Comparison of ENCODE assay signal across 9 mouse cellular contexts in the genomic region with DNA sequence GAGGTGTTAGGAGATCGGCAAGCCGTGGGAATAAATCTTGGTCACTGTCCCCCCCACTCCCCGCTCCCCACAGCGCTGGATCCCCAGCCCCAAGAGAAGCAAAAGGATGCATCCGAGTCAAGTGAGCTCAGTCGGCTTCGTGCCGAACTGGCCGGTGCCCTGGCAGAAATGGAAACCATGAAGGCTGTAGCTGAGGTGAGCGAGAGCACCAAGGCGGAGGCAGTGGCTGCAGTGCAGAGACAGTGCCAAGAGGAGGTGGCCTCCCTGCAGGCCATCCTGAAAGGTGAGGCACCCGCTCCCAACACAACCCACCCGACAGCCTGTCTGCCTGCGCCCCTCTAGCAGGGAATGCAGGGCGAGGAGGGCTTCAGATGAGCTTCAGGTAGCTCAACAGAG. TPM values are rescaled to one million over a fixed set of nuclear protein-coding genes. Genes with fewer than 3 reads are reported as not detected.
DNase-seq lines count a peak whose midpoint lies in the region; ATAC-seq lines count a peak whose summit lies in the region.
"Had no signal": no experiment of that assay in that cellular context is flagged by ENCODE, and none has a peak within 500 bp of the region (broad histone marks: within the 10 kb centered on the region; RNA-seq: fewer than 3 reads in every experiment).

No protein-coding gene starts in this region.

- no peaks in the 10 kb centered on the region for H3K27me3 ChIP-seq in kidney, embryonic 14.5 days (ENCODE audit: control insufficient read depth, insufficient read depth, low read length)
- no peaks in the 10 kb centered on the region for H3K27me3 ChIP-seq in embryonic facial prominence, embryonic 10.5 days (replicated peaks; ENCODE audit: low read depth, poor library complexity, severe bottlenecking)
- no peaks in the 10 kb centered on the region for H3K27me3 ChIP-seq in intestine, embryonic 14.5 days (replicated peaks; ENCODE audit: control insufficient read depth, insufficient read depth, low read length)

- peak overlapping the region; percentile 82 for H3K9ac ChIP-seq in kidney, embryonic 14.5 days (ENCODE audit: low read depth, low read length)
- H3K9ac ChIP-seq in intestine, embryonic 14.5 days (ENCODE audit: low read length), result peak overlapping the region; percentile 84

- H3K27ac ChIP-seq in kidney, embryonic 14.5 days (ENCODE audit: low read depth, low read length), result no peak overlapping the region
- H3K27ac ChIP-seq in embryonic facial prominence, embryonic 10.5 days (replicated peaks), result peak overlapping the region; percentile 96
- H3K27ac ChIP-seq in intestine, embryonic 14.5 days (ENCODE audit: low read depth), result no peak overlapping the region

- peak overlapping the region; percentile 77 for H3K4me3 ChIP-seq in kidney, embryonic 14.5 days (ENCODE audit: low read length)
- H3K4me3 ChIP-seq in embryonic facial prominence, embryonic 10.5 days, result peak overlapping the region; percentile 71
- H3K4me3 ChIP-seq in intestine, embryonic 14.5 days (ENCODE audit: low read depth, low read length), result peak overlapping the region; percentile 69

- peaks cover 8% of the 10 kb centered on the region for H3K4me1 ChIP-seq in kidney, embryonic 14.5 days (ENCODE audit: control insufficient read depth, insufficient read depth, low read length)
- H3K4me1 ChIP-seq in embryonic facial prominence, embryonic 10.5 days, result peaks cover 24% of the 10 kb centered on the region
- peaks cover 12% of the 10 kb centered on the region for H3K4me1 ChIP-seq in intestine, embryonic 14.5 days (replicated peaks; ENCODE audit: control insufficient read depth, insufficient read depth, low read length)

- peaks cover 8% of the 10 kb centered on the region; the same call in 1 of the 2 replicates for H3K36me3 ChIP-seq in kidney, embryonic 14.5 days (ENCODE audit: control insufficient read depth, insufficient read depth, low read length)
- H3K36me3 ChIP-seq in embryonic facial prominence, embryonic 10.5 days (replicated peaks), result peaks cover 27% of the 10 kb centered on the region
- H3K36me3 ChIP-seq in intestine, embryonic 14.5 days (ENCODE audit: control insufficient read depth, insufficient read depth, low read length), result peaks cover 9% of the 10 kb centered on the region; the same call in 1 of the 2 replicates

- WGBS in kidney, embryonic 14.5 days, result 30% methylated on average over 15 of the region's 15 CpGs
- 32% methylated on average over 15 of the region's 15 CpGs for WGBS in embryonic facial prominence, embryonic 10.5 days
- 29% methylated on average over 15 of the region's 15 CpGs for WGBS in intestine, embryonic 14.5 days

- DNase-seq in kidney, postnatal 14 days, result no peak
- DNase-seq in embryonic facial prominence, embryonic 10.5 days (ENCODE audit: low spot score), result no peak
- DNase-seq in intestine, embryonic 14.5 days (ENCODE audit: low spot score), result no peak
- DNase-seq in spleen, postnatal 4 days (ENCODE audit: low spot score in 2 of 2), result no peak
- no peak for DNase-seq in urinary bladder, postnatal 4 days (ENCODE audit: low spot score in 2 of 2)
- no peak for DNase-seq in layer of hippocampus, postnatal 10 days (ENCODE audit: low spot score in 2 of 2)

- H3K4me2 ChIP-seq in kidney, embryonic 14.5 days (replicated peaks; ENCODE audit: low read depth, low read length), result peak overlapping the region; percentile 82
- H3K4me2 ChIP-seq in intestine, embryonic 14.5 days (ENCODE audit: low read length), result peak overlapping the region; percentile 71

- H3K9me3 ChIP-seq in kidney, embryonic 14.5 days (ENCODE audit: control insufficient read depth, low read length), result no peaks in the 10 kb centered on the region
- no peaks in the 10 kb centered on the region for H3K9me3 ChIP-seq in embryonic facial prominence, embryonic 10.5 days
- no peaks in the 10 kb centered on the region for H3K9me3 ChIP-seq in intestine, embryonic 14.5 days (ENCODE audit: control insufficient read depth, low read length)

- peak; percentile 39 for ATAC-seq in kidney, embryonic 14.5 days (ENCODE audit: low FRiP score, low TSS enrichment)
- peak; percentile 1; the same call in 1 of the 2 replicates for ATAC-seq in intestine, embryonic 14.5 days (replicated peaks; ENCODE audit: low FRiP score, low TSS enrichment, low read depth)
- ATAC-seq in monocyte, adult 5-6 weeks (replicated peaks; ENCODE audit: insufficient number of reproducible peaks, low FRiP score, low TSS enrichment, poor library complexity, severe bottlenecking), result 0 out of 2 replicates have a peak, but pooled peaks have one; percentile 6

RNA-seq across cellular contexts. Expression of gene Rabep2, which starts 0.9 kb away (rescaled TPM):
- 24.8 and 30.5 TPM in 2 replicates for polyA plus RNA-seq in kidney, embryonic 14.5 days (2014; fragmentation: Nextera tagmentation; extraction: Ambion mirVana)
- polyA plus RNA-seq in embryonic facial prominence, embryonic 10.5 days (2016; fragmentation: Nextera tagmentation; extraction: Ambion mirVana), result 33.7 and 34.6 TPM in 2 replicates
- polyA plus RNA-seq in intestine, embryonic 14.5 days (2014; fragmentation: Nextera tagmentation; extraction: Ambion mirVana), result 24.6 and 27.6 TPM in 2 replicates
- total RNA-seq in monocyte, adult 5-6 weeks (2017), result 37.8 to 61.5 TPM (median 58.5 TPM) in 3 replicates
- total RNA-seq in layer of hippocampus, postnatal 10 days (2021), result 10 to 100 TPM; 10.8 to 13.1 TPM

RNA-seq across cellular contexts. Expression of gene Cd19, which starts 14.8 kb away (rescaled TPM):
- polyA plus RNA-seq in kidney, embryonic 14.5 days (2014; fragmentation: Nextera tagmentation; extraction: Ambion mirVana), result not detected in 2 replicates
- polyA plus RNA-seq in embryonic facial prominence, embryonic 10.5 days (2016; fragmentation: Nextera tagmentation; extraction: Ambion mirVana), result not detected in 2 replicates
- polyA plus RNA-seq in intestine, embryonic 14.5 days (2014; fragmentation: Nextera tagmentation; extraction: Ambion mirVana), result not detected in 2 replicates
- 49.1 to 63.4 TPM (median 61.8 TPM) in 3 replicates for total RNA-seq in monocyte, adult 5-6 weeks (2017)
- under 1 TPM in 1 of 2 experiments, not detected in 1; 0.25 TPM for total RNA-seq in layer of hippocampus, postnatal 10 days (2021)
- total RNA-seq: megakaryocyte progenitor cell, adult 5-6 weeks had no signal

RNA-seq across cellular contexts. Expression of gene Nfatc2ip, which starts 33.0 kb away (rescaled TPM):
- 2.8 and 4.1 TPM in 2 replicates for polyA plus RNA-seq in kidney, embryonic 14.5 days (2014; fragmentation: Nextera tagmentation; extraction: Ambion mirVana)
- 2.5 and 2.9 TPM in 2 replicates for polyA plus RNA-seq in embryonic facial prominence, embryonic 10.5 days (2016; fragmentation: Nextera tagmentation; extraction: Ambion mirVana)
- polyA plus RNA-seq in intestine, embryonic 14.5 days (2014; fragmentation: Nextera tagmentation; extraction: Ambion mirVana), result 2.3 and 2.6 TPM in 2 replicates
- total RNA-seq in monocyte, adult 5-6 weeks (2017), result 9.6 to 13.0 TPM (median 9.7 TPM) in 3 replicates
- 10 to 100 TPM in 1 of 2 experiments, 1 to 10 TPM in 1; 9.3 to 10.8 TPM for total RNA-seq in layer of hippocampus, postnatal 10 days (2021)

RNA-seq across cellular contexts. Expression of gene Atp2a1, which starts 33.4 kb away (rescaled TPM):
- 1.3 and 1.6 TPM in 2 replicates for polyA plus RNA-seq in kidney, embryonic 14.5 days (2014; fragmentation: Nextera tagmentation; extraction: Ambion mirVana)
- 1.8 and 2.5 TPM in 2 replicates for polyA plus RNA-seq in embryonic facial prominence, embryonic 10.5 days (2016; fragmentation: Nextera tagmentation; extraction: Ambion mirVana)
- 0.16 TPM in 1 of 2 replicates, not detected in the other for polyA plus RNA-seq in intestine, embryonic 14.5 days (2014; fragmentation: Nextera tagmentation; extraction: Ambion mirVana)
- 0.10 to 0.58 TPM (median 0.32 TPM) in 3 replicates for total RNA-seq in monocyte, adult 5-6 weeks (2017)
- total RNA-seq in layer of hippocampus, postnatal 10 days (2021), result under 1 TPM; 0.09 to 0.58 TPM
- total RNA-seq: megakaryocyte progenitor cell, adult 5-6 weeks had no signal

RNA-seq across cellular contexts. Expression of gene Sh2b1, which starts 45.7 kb away (rescaled TPM):
- 36.9 and 47.1 TPM in 2 replicates for polyA plus RNA-seq in kidney, embryonic 14.5 days (2014; fragmentation: Nextera tagmentation; extraction: Ambion mirVana)
- polyA plus RNA-seq in embryonic facial prominence, embryonic 10.5 days (2016; fragmentation: Nextera tagmentation; extraction: Ambion mirVana), result 53.3 and 54.0 TPM in 2 replicates
- polyA plus RNA-seq in intestine, embryonic 14.5 days (2014; fragmentation: Nextera tagmentation; extraction: Ambion mirVana), result 40.9 and 41.4 TPM in 2 replicates
- total RNA-seq in monocyte, adult 5-6 weeks (2017), result 9.4 to 32.9 TPM (median 15.4 TPM) in 3 replicates
- 10 to 100 TPM; 68.1 to 69.6 TPM for total RNA-seq in layer of hippocampus, postnatal 10 days (2021)
